Mouse (Mus musculus) megakaryocyte, embryonic 14.5 days (primary cell): Measurements from ENCODE around the gene Glb1.

ENCODE experiments used
- FLI1 ChIP-seq: IDR thresholded peaks from 2 replicates; pipeline ENCODE4 v1.6.1; 2012; ENCODE audit warnings: low read length, inconsistent platforms, mixed read lengths
- GATA1 ChIP-seq: IDR thresholded peaks from 3 replicates; pipeline ENCODE4 v1.6.1; 2012; ENCODE audit warnings: mixed read lengths, low read length, inconsistent platforms, borderline replicate concordance

DNA sequence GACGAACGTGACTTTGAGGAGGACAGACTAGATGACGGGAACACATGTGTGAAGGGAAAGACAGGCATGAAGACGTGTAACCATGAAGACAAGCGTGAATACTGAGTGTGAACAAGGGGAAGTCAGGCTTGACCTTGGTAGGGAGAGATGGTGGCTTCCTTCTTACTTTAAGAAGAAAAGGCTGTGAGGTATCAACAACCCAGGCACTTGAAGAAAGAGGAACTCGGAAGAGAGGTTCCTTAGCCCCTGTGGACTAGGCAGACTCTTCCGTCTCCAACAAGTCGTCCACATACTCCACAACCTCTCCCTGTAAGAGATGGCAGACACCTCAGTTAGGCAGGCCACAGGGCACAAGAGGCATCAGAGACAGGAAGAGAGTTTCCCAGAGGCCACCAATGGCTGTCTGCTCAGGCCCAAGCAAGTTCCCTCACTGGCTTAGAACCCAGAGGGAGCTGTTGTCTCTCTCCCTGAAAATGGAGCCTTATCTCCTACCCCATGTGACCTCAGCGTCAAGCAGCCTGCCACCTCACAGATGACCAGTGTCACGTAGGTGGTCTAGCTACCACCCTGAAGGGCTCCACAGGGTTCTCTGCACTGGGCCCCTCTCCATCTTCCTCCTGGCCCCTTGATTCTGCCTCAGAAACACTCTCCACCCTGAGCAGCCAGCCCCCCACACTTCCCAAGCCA, 25.5 kb upstream of the Glb1 start:
- no peak for TF ChIP-seq GATA1
- TF ChIP-seq FLI1 = no peak
